Mouse (Mus musculus): ENCODE measurements around the gene Fsip1.

Fsip1 gene

GRCm38 (mm10) chr2:118248966-118249365, 7.8 kb downstream of the Fsip1 start:
- no peak for DNase-seq

DNA sequence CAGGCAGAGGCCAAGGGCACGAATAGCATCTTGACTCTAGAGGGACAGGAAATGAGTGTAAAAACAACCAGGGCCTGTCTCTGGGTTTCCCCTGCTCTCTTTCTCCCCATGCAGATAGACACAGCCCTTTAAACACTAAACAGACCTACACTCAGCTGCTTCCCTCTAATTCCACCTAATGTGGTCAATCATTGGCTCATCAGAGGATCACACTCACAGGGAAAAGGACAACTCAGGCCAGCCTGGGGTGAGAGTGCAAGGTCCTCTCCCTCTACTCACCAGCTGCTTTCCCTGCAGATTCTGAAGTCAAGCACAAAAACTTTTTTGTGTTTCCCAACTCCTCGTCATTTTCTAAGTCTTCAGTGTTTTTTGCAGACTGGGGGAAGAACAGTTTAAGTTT, 8.8 kb downstream of the Fsip1 start:
- no peak for DNase-seq

DNA sequence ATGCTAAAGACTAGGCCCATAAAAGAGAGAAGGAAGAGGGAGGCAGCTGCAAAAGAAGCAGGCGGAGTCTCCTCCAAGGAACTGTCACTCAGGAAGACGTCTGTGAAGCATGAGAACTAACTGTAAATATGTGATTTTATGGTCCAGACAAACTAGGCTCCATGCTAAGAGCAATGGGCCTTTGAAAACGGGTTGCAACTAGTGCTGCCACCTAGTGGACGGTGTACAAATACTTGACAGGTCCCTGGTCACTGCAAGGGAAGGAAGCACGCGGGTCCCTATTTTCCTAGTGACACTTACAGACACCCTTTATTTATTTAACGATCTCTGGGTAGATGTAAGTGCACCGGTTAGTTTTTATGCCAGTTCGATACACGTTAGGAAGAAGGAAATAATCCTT, 10.9 kb downstream of the Fsip1 start:
- DNase-seq, result peak; percentile 52 to 68

DNA sequence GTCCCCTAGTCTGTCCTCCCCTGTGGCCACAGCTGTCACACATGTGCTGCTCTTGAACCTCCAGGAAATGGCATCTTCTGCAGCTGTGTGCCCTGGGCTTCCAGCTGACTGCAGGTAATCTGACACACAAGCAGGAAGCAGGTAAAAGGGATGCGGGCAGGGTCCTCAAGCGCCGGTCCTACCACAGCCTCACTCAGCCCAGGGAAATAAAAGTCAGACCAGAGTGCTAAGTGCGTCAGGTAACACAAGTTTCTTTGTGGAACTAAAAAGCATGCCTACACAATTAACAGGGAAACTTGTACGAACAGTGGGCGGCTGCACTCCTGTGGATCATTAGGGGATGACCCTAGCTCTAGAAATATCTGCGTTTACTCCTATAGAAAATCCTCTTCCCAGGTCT, 20.6 kb downstream of the Fsip1 start:
- DNase-seq, result no peak

- no peak for DNase-seq
Observed at GRCm38 (mm10) chr2:118235614-118236013, 21.2 kb downstream of the Fsip1 start.

- DNase-seq, result no peak
Observed at GRCm38 (mm10) chr2:118230544-118230943, 26.2 kb downstream of the Fsip1 start.

GRCm38 (mm10) chr2:118228486-118229079, 28.2 kb downstream of the Fsip1 start:
- DNase-seq, result no peak

DNA sequence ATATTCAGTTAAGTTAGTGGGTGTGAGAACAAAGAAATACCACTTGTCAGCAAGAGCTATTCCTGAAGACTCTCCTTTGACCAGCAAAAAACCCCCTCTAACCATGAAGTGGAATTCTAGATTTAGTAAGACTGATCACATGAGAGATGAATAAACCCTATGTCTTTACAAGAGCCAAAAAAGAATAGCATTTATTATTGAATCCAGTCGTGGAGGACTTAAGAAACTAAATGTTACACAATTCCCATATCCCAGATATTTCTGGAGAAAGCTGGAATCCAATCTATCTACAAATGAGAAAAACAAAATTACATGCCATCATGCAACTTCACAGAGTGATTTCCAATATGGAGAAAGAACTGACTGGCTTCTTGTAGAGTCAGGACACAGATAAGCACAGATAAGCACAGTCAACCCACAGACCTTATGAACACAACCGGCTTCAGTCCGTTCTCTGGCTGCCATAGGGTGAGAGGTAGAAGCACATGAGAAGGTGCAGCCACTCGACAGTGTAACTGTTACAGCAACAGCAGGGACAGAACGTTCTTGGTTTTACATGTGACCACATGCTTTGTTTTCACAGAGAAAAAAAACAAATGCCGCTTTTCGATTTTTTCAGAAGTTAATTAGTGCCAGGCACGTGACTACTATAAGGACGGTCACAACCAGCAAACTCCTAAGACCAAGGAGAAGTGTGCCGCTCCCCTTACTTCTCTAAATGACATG, 31.3 kb downstream of the Fsip1 start:
- DNase-seq, result peak; percentile 9 to 53

GRCm38 (mm10) chr2:118217993-118218595, 38.7 kb downstream of the Fsip1 start:
- DNase-seq, result no peak

GRCm38 (mm10) chr2:118209712-118210111, 47.1 kb downstream of the Fsip1 start:
- DNase-seq, result peak in 1 of 2 experiments; percentile 30

DNA sequence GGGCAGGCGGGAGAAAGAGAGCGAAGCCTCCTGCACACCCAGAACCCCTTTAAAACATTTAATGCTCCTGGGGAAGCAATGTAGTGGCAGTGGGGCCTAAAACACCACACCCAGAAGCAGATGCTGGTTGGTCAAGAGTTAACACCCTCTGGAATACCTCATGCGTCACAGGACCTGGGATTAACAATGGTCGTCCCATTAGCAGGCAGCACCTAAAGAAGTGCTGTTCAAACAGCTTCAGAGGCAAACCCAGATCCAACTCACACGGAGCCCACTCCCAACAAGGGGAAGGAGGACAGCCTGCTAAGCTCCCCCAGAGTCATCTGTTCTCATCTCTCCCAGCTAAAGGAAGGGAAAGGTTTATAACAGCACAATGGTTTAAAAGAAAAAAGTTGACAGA, 48.1 kb downstream of the Fsip1 start:
- no peak for DNase-seq

DNA sequence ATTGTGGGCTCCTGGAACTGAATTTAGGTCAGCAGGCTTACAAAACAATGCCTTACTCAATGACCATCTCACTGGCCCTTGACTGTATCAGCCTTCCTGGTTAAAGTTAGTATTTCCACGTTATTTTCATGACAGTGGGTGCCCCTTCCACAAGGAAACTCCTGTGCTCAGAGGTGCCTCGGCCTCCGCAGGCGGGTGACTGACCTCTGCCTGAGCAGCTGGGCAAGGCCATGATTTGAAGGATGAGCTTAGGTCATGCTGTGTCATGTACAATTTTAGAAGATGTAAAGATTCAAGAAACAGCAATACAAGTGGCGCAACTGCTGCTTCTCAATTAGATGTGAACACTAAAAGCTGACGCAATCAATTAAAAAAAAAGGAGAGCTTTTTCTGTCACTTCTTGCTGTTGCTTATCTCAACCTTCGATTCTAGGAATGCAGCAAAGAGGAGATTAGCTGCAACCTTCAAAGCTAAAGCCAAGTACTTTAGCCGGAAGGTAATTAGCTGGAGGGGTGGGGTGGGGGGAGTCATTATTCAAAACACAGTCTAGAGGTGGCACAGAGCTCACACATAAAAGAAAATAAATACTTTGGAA, 50.7 kb downstream of the Fsip1 start:
- DNase-seq, result peak in 1 of 2 experiments; percentile 24

GRCm38 (mm10) chr2:118204646-118205045, 52.1 kb downstream of the Fsip1 start:
- no peak for DNase-seq

- DNase-seq, result peak in 1 of 2 experiments; percentile 26
Observed at GRCm38 (mm10) chr2:118203739-118204461, 52.9 kb downstream of the Fsip1 start.

DNA sequence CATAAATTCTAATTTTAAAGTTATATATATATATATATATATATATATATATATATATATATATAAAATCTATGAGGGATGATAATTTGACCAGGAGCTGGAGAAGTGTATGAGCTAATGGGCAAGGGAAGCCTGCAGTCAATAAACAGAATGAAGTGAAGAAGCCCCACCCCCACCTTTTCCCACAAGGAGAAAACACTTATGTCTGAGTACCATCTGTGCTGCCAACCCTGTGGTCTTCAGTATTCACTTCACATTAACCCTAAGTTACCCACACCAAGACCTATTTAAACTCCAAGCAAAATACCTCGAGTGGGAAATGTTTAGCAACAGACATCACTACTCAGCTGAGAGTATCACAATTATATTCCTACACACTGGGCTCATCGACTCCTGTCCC, 53.8 kb downstream of the Fsip1 start:
- no peak for DNase-seq

DNA sequence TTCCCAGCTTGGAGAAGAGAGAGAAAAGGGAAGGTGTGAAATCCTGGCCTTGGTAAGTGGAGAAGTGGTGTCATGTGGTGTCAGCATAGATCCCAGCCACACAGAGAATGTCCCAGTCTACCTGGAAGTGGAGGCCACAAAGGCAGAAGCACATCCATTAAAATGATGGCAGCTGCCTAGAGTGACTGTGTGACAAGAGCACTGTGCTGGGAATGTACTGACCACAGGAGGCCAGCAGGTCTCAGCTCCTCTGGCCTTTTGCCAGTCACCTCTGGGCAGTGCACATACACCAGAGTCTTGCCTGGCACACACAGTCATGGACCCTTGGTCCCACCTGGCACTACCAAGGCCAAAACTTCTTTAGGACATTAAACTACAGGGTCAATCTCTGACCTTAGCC, 54.8 kb downstream of the Fsip1 start:
- DNase-seq, result no peak

- DNase-seq, result peak; percentile 75 to 81
Observed at GRCm38 (mm10) chr2:118199867-118200266, 56.9 kb downstream of the Fsip1 start.

GRCm38 (mm10) chr2:118196966-118197365, 59.8 kb downstream of the Fsip1 start:
- DNase-seq, result no peak

DNA sequence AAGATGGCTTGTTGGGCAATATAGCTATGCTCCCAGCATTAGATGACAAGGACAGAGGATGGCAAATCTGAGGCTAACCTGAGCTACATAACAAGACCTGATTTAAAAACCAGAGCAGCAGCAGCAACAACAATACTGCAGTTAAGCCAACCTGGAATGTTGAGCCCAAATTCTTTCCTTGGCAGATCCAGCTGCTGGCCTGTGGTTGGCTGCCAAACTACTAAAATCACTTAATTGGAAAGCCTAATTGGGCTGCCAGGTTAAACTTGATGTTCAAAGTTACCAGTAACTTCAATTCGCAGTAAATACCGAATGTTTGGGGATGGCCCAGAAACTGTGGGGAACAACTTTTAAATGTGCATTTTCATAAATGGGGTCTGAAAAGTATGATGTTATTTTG, 74.6 kb downstream of the Fsip1 start:
- DNase-seq, result no peak

GRCm38 (mm10) chr2:118179873-118180585, 76.7 kb downstream of the Fsip1 start:
- no peak for DNase-seq

DNA sequence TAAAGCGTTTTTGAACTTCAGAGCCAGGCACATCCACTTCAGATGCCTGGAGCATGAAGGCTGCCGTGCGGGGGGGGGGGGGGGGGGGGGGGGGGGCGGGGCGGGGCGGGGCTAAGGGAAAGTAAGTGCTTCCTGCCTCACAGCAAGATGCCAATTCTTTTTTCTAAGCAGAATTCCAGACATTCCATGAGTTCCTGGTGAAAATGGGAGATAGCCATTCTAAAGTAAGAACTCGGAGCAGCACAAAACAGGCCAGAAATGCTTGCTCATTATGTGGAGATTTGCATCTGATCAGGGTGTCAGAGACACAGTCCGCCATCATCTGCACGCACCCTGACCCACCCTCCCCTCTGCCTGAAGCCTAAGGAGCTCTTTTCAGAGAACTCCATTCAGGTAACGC, 77.3 kb downstream of the Fsip1 start:
- DNase-seq, result peak in 1 of 2 experiments; percentile 10

All from lung, adult 18-20 months (tissue).